Mouse (Mus musculus) mouse embryonic stem cell (cell line): Measurements from ENCODE around the gene Hoxc8.

Source experiments
- in situ Hi-C, 2 experiments: fragments of 300-500 bp; cut with MboI; formaldehyde crosslinking; loops; 1 replicate in 1 of 2; 3 replicates in 1 of 2; pipeline ENCODE4 v1.14.3; 2019 to 2020; ENCODE audit warnings: low sequenced_read_pairs in 2 of 2, low pct_unique_long_range_greater_than_20kb in 1 of 2, mixed read lengths in 1 of 2; ENCODE audit not compliant: unreplicated experiment in 1 of 2

The Hoxc8 gene

DNA sequence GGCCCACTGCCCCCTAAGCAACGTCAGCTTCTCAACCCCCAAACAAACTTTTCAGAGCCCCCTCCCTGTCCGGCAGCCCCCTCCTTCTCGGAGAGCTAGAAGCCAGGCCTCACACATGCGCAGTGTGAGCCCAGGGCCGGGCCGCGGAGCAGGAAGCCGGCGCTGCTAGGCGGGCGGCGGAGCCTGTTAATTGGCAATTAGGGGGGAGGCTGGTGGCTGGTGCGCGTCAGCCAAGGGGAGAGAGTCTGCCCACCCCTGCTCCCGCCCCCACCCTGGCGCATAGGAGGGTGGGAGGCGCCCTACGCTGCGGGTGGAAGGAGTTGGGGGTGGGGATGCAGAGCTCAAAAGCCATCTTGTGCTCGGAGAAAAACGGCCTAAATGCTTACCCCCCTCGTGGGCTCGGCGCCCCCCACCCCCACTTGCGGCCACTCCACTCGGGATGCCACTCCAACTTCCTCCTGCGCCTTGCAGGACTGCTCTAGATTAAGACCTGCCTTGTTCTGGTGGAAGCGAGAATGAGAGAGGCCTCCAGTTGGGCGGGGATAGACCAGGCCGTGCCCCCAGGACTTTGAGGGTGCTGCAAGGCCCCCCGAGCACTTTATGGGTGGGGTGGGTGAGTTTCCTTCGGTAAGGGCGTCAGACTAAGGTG is 8.9 kb downstream of the Hoxc8 start:
- in situ Hi-C loops = no loop called here

DNA sequence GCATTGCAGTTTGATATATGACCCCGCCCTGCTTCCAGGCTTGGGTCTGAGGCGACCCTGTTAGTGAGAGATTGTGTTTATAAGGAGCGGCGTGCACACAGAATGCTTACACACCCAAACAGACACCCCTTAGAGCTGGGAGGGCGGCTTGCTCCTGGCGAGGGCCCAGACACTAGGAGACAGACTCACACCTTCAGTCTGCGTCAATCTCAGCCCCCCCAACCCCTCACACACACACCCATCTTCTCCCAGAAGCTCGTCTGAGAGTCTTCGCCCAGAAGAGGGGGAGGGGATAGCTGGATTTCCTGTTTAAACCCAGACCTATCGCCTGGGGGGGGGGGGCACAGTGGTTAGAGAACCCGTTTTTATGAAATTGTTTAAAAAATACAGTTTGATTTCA is 9.5 kb downstream of the Hoxc8 start:
- in situ Hi-C loops = loop anchor here in 1 of 2 experiments (25.0 kb wide), 1 partner anchor 312 kb away; the partner anchor contains the start of gene Gpr84

DNA sequence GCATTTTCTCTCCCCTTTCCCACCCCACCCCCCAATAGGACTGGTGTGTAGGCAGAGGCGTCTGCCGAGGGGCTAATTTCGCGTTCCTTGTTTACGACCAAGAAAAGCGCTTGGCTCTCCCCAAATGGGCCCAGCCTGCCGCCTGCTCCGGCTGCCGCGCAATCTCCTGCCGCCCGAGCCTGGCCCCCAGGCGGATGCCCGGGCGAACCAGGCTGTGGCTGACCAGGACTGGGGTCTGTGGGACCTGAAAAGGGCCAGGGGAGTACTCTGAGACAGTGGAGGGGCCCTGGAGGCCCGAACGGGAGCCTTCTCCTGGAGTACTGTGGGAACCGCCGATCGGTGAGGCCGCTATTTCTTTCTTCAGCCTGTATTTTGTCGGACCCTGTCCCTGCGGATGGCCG is 10.1 kb downstream of the Hoxc8 start:
- in situ Hi-C loops = loop anchor here in 1 of 2 experiments (25.0 kb wide), 1 partner anchor 312 kb away; the partner anchor contains the start of gene Gpr84

DNA sequence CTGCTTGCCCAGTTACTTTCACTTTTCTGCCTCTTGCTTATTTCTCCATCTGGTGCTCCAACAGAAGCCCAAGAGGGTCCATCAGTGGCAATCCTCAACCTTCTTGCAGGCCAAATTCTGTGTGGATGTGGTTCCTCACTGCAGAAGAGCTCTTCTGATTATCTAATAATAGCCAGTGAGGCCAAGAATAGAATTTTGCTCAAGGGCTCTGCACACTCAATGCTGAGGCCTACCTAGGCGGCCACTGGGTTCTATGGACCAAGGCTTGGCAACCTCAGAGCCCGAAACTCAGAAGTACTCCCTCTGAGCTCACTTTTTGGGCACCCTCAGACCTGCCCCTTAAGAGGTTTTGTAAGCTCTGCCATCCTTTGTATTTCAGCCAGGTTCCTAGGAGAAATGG is 11.0 kb downstream of the Hoxc8 start:
- in situ Hi-C loops = loop anchor here in 1 of 2 experiments (25.0 kb wide), 1 partner anchor 311 kb away; the partner anchor contains the start of gene Gpr84

DNA sequence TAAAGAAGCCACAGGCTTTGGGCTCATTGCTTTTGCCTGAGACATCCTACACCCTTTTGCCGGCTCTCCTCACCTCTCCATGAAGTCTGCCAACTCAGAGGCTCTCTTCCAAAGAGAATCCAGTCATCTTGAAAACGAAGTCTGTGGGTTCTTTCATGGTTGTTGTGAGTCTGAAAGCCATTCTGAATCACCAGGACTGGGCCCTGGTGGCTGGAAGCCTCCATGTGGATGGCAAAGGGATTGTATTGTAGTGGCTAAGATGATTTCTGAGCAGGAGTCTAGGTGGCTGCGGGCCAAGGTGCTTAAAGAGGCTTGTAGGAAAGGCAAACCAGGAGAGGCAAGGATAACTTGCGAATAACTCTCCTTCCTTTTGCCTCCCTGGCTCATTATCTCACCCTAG is 11.7 kb downstream of the Hoxc8 start:
- in situ Hi-C loops = loop anchor here in 1 of 2 experiments (25.0 kb wide), 1 partner anchor 310 kb away; the partner anchor contains the start of gene Gpr84

DNA sequence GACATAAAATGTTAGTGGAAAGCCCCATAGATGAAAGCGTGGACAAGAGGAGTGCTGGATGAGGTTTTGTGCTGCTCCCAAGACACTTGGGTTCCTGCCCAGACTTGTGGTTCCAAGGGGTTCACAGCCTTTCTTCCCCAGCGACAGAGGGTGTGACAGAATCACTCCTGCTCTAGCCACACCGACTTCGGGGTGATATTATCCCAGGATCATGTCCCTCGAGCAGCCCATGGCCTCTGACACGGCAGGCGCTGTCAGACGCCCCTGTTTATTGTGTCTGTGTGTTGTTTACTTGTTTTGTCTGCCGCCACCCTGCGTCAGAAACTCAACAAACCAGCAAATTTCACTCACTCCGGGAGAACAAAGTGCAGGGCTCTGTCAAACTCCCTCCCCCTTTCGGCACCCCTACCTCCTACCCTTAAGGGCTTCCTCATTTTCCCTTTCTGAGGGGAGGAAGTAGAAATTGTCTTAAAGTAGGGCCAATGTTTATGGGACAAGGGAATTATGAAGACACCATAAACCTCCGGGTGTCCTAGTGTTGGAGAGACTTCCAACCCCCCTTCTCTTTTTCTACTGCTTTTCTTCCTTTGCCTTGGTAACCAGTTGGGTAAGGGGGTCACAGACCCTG is 12.5 kb downstream of the Hoxc8 start:
- in situ Hi-C loops = loop anchor here in 1 of 2 experiments (25.0 kb wide), 1 partner anchor 309 kb away; the partner anchor contains the start of gene Gpr84

DNA sequence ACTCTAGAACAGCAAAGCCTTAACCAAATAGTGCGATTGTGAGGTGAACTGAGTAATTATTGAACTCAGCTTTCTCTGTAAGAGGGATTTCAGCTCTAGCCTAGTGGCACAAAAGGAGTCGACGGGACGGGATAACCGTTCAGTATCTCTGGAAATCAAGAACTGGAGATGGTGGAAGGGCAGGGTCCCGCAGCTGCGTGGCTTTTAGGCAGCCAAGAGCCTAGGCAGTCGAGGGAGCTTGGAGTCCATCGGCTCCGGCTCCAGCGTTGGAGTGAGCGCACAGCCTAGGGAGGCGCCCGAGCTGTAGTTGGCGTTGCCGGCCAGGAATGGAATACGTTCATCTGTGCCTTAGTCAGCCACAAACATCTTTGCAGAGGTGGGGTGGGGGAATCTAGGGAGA is 14.9 kb downstream of the Hoxc8 start:
- in situ Hi-C loops = loop anchor here in 1 of 2 experiments (25.0 kb wide), 1 partner anchor 307 kb away; the partner anchor contains the start of gene Gpr84

DNA sequence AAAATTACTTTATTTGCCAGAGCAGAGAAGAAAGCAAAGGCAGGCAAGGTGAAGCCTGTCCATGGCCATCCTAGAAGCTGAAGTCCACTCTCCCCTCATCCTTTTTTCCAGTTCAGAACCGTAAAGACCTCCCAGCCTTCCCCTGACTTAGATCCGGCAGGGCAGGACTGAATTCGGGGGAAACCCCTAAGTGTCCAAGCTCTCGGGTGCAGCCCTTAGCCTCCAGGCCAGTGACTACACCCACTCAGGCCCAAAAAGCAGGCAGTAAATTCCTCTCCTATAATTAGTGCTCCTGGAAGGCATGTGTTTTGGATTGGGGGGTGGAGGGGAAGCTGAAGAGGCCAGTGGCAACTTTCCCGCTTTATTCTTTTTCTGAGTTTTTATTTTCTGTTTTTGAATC is 15.4 kb downstream of the Hoxc8 start:
- in situ Hi-C loops = loop anchor here in 1 of 2 experiments (25.0 kb wide), 1 partner anchor 307 kb away; the partner anchor contains the start of gene Gpr84

DNA sequence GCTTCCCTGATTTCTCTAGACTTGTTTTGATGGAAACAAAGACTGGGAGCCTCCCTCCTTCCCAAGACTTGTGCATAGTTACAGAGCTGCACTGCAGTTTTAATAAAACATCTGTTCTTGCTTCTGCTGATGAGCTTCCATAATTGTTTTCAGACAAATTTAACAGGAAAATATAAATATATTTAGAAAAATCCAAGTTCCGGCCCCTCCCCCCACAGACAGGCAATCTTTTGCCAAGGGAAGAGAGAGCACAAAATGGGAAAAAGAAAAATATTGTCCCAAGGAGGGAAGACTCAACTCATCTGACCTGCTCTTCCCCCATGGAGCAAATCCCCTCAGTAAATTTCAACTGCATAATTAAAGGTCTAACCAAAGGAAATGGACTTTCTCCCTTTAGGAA is 15.9 kb downstream of the Hoxc8 start:
- in situ Hi-C loops = loop anchor here in 1 of 2 experiments (25.0 kb wide), 1 partner anchor 306 kb away; the partner anchor contains the start of gene Gpr84

DNA sequence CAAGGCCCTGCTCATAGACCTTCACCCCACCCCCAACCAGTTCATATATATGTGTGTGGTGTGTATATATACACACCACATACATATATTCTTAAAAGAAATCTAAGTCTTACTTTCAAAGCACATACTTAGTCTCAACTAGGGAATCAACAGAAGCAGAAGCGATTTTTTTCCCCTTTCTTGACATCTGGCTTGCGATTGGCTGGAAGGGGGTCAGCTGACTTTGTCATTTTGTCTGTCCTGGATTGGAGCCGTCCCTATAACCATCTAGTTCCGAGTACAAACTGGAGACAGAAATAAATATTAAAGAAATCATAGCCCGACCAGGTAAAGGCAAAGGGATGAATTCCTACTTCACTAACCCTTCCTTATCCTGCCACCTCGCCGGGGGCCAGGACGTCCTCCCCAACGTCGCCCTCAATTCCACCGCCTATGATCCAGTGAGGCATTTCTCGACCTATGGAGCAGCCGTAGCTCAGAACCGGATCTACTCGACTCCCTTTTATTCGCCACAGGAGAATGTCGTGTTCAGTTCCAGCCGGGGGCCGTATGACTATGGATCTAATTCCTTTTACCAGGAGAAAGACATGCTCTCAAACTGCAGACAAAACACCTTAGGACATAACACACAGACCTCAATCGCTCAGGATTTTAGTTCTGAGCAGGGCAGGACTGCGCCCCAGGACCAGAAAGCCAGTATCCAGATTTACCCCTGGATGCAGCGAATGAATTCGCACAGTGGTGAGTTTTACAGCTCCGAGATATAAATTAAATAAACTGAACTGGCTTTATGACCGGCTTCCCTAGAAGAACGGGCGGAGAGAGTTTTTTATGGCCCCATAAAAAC is 19.1 kb downstream of the Hoxc8 start:
- in situ Hi-C loops = loop anchor here (10.0 to 25.0 kb wide), 3 partner anchors 55 to 303 kb away; partner anchors contain the start of genes Gpr84 (in 1 of the 2) and Hoxc11 (in 1 of the 2)

DNA sequence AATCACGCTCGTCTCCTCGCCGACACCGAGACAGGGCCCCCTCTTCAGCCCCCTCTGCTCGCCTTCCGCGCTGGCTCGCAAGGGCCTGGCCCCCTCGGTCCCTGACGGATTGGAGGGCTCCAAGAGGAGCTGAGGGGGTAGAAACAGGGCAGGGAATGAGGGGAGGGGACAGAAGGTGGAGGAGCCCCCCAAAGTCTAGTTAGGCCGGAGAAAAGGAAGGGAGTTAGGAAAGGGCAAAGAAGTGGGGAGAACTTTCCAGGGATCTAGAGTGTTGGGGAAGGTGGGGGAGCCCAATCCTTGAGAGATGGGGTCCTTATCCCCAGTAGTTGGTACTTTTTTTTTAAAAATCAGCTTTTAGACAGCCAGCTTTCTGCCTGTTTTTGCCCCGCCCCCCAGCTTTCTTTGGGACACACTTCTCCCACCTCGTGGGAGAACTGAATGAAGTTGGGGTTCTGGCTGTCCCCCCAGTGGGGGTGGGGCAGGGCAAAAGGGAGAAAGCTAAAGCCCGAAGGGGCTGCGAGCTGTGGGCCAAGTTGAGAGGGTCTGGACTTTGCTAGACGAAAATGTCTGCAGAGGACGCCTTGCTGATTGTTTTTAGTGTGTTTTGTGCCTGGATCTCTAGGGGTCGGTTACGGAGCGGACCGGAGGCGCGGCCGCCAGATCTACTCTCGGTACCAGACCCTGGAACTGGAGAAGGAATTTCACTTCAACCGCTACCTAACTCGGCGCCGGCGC is 19.9 kb downstream of the Hoxc8 start:
- in situ Hi-C loops = loop anchor here (10.0 to 25.0 kb wide), 3 partner anchors 55 to 302 kb away; partner anchors contain the start of genes Gpr84 (in 1 of the 2) and Hoxc11 (in 1 of the 2)

DNA sequence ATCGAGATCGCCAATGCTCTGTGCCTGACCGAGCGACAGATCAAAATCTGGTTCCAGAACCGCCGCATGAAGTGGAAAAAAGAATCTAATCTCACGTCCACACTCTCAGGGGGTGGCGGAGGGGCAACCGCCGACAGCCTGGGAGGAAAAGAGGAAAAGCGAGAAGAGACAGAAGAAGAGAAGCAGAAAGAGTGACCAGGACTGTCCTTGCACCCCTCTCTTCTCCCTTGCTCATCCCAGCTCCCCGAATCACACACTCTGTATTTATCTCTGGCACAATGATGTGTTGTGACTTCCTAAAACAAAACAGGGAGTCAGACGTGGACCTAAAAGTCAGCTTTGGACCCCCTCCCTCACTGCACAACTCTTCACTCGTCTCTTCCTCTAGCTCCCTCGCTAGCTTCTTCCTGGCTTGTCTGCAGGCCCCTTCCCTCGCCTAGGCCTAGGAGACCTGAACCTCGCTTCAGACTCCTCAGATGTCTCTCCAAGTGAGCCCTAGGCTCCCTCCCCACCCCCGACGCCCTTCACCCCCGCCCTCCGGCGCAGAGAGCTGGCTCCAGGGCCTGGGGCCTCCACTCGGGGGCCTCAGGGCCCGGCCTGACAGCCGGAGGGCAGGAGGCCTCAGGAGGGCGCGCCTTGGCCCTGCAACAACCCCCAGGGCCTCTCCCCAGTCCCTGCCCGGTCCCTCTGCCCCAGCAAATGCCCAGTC is 20.6 kb downstream of the Hoxc8 start:
- in situ Hi-C loops = loop anchor here (10.0 to 25.0 kb wide), 3 partner anchors 56 to 301 kb away; partner anchors contain the start of genes Gpr84 (in 1 of the 2) and Hoxc11 (in 1 of the 2)

DNA sequence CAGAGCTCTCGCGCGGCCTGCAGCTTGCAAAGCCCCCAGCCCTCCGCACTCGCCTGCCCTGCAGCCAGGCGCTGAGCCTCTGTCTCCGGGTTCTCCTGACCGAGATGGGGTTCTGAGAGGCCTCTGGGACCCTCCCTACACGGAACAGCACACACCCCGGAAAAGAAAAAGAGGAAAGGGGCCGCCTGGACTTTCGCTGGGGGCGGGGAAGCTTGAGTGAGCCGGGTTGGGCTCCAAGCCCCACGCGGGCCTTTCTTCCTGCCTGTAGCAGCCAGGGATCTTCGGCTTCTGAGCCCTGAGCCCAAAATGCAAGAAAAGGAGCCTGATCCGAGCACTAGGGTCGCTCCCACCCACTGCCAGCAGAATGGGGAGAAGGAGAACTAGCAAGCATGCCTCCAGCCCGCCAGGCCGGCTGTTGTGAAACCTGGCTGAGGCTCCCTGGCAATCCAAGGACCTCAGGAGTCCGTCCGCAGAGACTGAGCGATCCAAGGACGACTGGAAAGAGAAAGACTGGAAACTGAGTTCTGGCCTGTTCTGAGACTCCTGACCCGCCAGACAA is 21.6 kb downstream of the Hoxc8 start:
- in situ Hi-C loops = loop anchor here (10.0 to 25.0 kb wide), 3 partner anchors 57 to 300 kb away; partner anchors contain the start of genes Gpr84 (in 1 of the 2) and Hoxc11 (in 1 of the 2)

DNA sequence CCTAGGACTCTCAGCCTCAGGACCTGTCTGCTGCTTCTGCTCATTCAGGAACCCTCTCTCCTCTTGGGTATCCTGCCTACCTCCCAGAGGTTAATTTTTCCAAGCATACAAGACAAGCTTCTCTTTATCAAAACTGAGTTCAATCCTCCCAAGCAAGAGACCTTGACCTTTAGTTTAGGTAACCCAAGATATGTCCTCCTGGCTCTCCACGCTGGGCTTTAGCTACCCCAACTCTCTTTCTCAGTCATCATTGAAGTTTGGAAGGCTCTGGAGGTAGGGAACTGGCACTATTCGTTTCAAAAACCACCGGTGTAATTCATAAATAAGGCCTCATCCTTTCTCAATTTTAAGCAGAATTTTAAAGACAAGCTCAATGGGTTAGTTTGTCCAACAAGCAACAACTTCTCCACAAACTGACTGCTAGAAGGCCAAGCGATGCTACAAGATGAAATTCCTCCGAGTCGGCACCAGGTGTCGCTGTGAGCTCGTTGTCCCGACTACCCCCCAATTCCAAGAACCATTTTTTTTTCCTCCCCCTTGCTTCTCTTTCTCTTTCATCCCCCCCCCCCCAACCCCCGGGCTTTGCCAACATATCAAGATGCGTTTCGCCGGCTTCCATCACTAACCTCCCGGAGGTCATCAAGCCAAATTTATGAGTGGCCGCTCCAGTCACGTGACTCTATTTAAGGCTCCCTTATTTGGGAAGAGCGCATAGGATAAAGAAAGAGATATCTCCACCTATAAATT is 23.0 kb downstream of the Hoxc8 start:
- in situ Hi-C loops = loop anchor here (10.0 to 25.0 kb wide), 3 partner anchors 59 to 299 kb away; partner anchors contain the start of genes Gpr84 (in 1 of the 2) and Hoxc11 (in 1 of the 2)

DNA sequence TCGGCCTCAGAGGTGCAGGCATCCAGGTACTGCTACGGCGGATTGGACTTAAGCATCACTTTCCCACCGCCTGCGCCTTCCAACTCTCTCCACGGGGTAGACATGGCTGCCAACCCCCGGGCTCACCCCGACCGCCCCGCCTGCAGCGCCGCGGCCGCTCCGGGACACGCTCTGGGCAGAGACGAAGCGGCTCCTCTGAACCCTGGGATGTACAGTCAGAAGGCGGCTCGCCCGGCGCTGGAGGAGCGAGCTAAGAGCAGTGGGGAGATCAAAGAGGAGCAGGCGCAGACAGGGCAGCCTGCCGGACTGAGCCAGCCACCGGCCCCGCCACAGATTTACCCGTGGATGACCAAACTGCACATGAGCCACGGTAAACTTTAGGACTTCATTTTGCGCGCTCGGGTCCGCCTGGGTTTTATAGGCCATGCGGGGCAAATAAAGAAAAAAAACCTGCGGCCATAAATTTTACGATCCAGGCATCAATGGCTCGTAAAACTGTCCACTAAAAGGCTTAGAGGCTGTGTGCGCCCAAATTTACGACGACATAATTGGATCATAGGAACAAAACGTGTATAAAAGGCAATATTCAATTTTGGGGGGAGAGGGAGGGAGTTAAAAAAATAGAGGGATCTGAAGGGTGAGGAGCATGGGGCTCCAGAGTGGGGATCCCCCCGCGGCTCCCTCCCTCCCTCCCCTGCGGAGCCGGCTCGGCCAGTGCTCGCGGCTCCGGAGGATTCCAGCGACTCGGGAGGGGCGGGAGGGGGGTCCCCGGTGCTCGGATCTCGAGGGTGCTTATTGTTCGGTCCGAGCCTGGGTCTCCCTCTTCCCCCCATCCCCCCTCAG is 24.0 kb downstream of the Hoxc8 start:
- in situ Hi-C loops = loop anchor here (10.0 to 25.0 kb wide), 3 partner anchors 60 to 298 kb away; partner anchors contain the start of genes Gpr84 (in 1 of the 2) and Hoxc11 (in 1 of the 2)
